Mouse (Mus musculus): ENCODE results near the gene Cecr2. TPM values are rescaled to one million over a fixed set of nuclear protein-coding genes. Genes with fewer than 3 reads are reported as not detected.

Cecr2 gene
- total RNA-seq, 2 experiments from 2014 or later = 9.8 to 12.5 TPM

Small RNA genes lying within 50 kb of the gene (microRNA-seq; reads per million reads assigned to microRNA genes)
- 0 reads per million in 2 experiments for gene Gm25193

Other genes with a start within 250 kb of the Cecr2 start
- gene Il17ra, start 203.1 kb upstream of the Cecr2 start, total RNA-seq (2021) = 1 to 10 TPM; 2.3 to 3.0 TPM
- gene Tmem121b, start 172.6 kb upstream of the Cecr2 start, total RNA-seq (2021) = not detected
- gene Hdhd5, start 135.1 kb upstream of the Cecr2 start, total RNA-seq (2021) = 10 to 100 TPM; 18.7 to 21.8 TPM
- gene Slc25a18, start 107.2 kb downstream of the Cecr2 start, total RNA-seq (2021) = under 1 TPM in 1 of 2 experiments, not detected in 1; 0.21 TPM
- gene Atp6v1e1, start 156.4 kb downstream of the Cecr2 start, total RNA-seq (2021) = 100 to 1,000 TPM; 168 to 174 TPM
- gene Bcl2l13, start 169.8 kb downstream of the Cecr2 start, total RNA-seq (2021) = 10 to 100 TPM; 78.0 to 86.7 TPM

Measured in heart, adult 18-20 months (tissue).